Mouse (Mus musculus): ENCODE results near the gene Rad51ap1. TPM values are rescaled to one million over a fixed set of nuclear protein-coding genes. Genes with fewer than 3 reads are reported as not detected.

The Rad51ap1 gene
- polyA plus RNA-seq, 1 experiment from 2014 or later = 5.3 TPM

DNA sequence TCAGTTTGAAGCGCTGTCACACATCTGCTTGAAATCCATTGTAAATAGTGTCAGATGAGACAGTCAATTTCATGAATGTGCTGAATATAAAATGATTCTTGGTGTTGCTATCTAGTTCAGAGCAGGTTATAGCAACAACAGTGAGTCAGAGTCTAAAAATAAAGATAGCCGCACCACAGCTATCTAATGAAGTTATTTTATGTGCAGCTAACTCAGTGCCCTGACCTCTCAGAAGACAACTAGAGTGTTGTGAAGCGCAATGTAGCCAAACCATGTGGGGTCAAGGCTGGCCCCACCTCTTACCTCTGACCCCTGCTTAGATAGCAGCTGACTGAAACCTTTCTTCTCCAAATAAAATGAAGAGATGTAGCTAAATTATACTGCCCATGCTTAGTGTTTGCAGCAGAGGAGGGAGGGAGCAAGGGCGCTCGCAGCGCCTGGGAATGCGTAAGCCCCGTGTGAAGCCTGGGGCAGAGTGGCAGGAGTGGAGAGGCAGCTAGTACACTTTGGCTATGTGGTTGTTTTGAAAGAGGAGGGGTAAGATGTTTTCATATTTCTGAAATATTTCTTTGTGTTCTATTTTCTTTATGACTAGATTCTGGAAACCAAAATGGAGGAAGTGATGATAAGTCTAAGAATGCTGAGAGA lies 22.1 kb upstream of the Rad51ap1 start:
- no peak overlapping the region for H3K4me3 ChIP-seq (ENCODE audit: low read depth, low read length)
- H3K9me3 ChIP-seq (ENCODE audit: low read length) = no peaks in the 10 kb centered on the region
- H3K9ac ChIP-seq (replicated peaks; ENCODE audit: low read depth) = no peak overlapping the region
- H3K27me3 ChIP-seq (replicated peaks; ENCODE audit: insufficient read depth, low read length) = no peaks in the 10 kb centered on the region
- peaks cover 19% of the 10 kb centered on the region for H3K36me3 ChIP-seq (ENCODE audit: insufficient read depth, low read length)
- DNase-seq (ENCODE audit: low spot score) = no peak
- no peak for TF ChIP-seq CTCF (IDR thresholded peaks at IDR 0.05)
- no peak for TF ChIP-seq EP300 (IDR thresholded peaks at IDR 0.05)
- ATAC-seq = no peak
- no peak overlapping the region for H3K27ac ChIP-seq (ENCODE audit: low read length)
- no peaks in the 10 kb centered on the region for H3K4me1 ChIP-seq (ENCODE audit: insufficient read depth, low read depth, low read length)
- WGBS = 90% methylated on average over 8 of the region's 8 CpGs
- no peak overlapping the region for H3K4me2 ChIP-seq (replicated peaks; ENCODE audit: low read depth, low read length)

DNA sequence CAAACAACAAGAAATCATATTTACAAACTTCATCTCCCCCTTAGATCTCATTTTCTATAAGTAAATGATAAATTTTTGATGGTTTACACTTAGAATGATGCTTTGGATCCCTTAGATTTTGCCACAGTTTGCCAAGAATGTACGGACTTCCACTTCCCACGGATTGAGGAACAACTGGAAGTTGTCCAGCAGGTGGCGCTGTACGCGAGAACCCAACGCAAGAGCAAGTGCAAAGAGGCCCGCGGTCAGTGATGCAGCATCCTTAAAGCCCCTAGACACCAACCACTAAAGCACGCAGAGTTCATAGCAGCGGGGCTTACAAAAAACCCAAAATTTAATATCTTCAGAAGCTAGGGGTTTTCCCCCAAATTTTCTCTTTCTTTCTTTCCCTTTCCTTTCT lies 16.3 kb upstream of the Rad51ap1 start:
- no peaks in the 10 kb centered on the region for H3K4me1 ChIP-seq (ENCODE audit: insufficient read depth, low read depth, low read length)
- H3K9ac ChIP-seq (replicated peaks; ENCODE audit: low read depth) = no peak overlapping the region
- ATAC-seq (no peak), DNase-seq (ENCODE audit: low spot score) (peak; percentile 74)
- 9% methylated on average over 10 of the region's 10 CpGs for WGBS
- no peak overlapping the region for H3K27ac ChIP-seq (ENCODE audit: low read length)
- no peak overlapping the region for H3K4me2 ChIP-seq (replicated peaks; ENCODE audit: low read depth, low read length)
- no peak overlapping the region for H3K4me3 ChIP-seq (ENCODE audit: low read depth, low read length)
- TF ChIP-seq EP300 (IDR thresholded peaks at IDR 0.05) (no peak), CTCF (IDR thresholded peaks at IDR 0.05) (peak; percentile 87)
- H3K36me3 ChIP-seq (ENCODE audit: insufficient read depth, low read length) = peaks cover 22% of the 10 kb centered on the region
- H3K9me3 ChIP-seq (ENCODE audit: low read length) = no peaks in the 10 kb centered on the region
- H3K27me3 ChIP-seq (replicated peaks; ENCODE audit: insufficient read depth, low read length) = no peaks in the 10 kb centered on the region

DNA sequence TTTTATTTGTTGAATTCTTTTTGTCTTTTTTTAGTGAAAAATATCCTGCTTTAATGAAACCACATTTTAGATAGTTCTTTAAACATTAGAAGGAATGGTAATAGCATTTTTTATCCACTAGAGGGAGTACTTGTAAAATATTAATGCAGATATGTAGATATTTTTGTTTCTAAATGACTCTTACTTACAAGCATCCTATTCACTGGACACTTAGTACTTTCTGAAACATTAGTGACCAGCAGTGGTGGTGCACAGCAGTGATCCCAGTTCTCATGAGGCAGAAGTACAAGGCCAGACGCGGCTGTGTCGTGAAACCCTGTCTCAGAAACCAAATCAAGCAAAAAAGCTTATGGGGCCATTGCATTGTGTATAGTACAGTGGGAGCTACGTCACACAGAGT lies 8.9 kb upstream of the Rad51ap1 start:
- WGBS = 88% methylated on average over 4 of the region's 4 CpGs
- Histone ChIP-seq H3K27me3 (replicated peaks; ENCODE audit: insufficient read depth, low read length) (no peaks in the 10 kb centered on the region), H3K36me3 (ENCODE audit: insufficient read depth, low read length) (peaks cover 26% of the 10 kb centered on the region), H3K9ac (replicated peaks; ENCODE audit: low read depth) (no peak overlapping the region), H3K4me3 (ENCODE audit: low read depth, low read length) (no peak overlapping the region), H3K9me3 (ENCODE audit: low read length) (no peaks in the 10 kb centered on the region), H3K4me2 (replicated peaks; ENCODE audit: low read depth, low read length) (no peak overlapping the region), H3K4me1 (ENCODE audit: insufficient read depth, low read depth, low read length) (no peaks in the 10 kb centered on the region), H3K27ac (ENCODE audit: low read length) (no peak overlapping the region)
- TF ChIP-seq EP300 (IDR thresholded peaks at IDR 0.05) = no peak
- TF ChIP-seq CTCF (IDR thresholded peaks at IDR 0.05) = peak; percentile 38
- ATAC-seq (no peak), DNase-seq (ENCODE audit: low spot score) (peak; percentile 63)

DNA sequence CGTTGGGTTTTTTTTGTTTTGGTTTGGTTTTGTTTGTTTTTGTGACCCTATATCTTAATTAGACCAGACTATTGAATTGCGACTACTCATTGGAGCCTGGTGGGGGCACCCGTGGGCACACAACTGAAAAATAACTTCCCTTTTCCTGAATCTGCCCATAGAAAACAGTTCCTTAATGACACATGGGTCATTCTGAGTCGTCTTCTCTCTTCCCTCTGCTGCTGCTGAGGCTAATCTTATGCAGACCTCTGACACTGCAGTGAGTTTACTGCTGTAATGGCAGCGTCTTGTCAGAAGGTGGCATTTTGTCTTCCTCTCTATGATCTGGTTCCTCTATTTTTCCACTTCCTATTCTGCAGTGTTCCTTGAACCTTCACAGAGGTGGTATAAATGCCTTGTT lies 1.1 kb upstream of the Rad51ap1 start:
- DNase-seq (ENCODE audit: low spot score) = peak; percentile 54

DNA sequence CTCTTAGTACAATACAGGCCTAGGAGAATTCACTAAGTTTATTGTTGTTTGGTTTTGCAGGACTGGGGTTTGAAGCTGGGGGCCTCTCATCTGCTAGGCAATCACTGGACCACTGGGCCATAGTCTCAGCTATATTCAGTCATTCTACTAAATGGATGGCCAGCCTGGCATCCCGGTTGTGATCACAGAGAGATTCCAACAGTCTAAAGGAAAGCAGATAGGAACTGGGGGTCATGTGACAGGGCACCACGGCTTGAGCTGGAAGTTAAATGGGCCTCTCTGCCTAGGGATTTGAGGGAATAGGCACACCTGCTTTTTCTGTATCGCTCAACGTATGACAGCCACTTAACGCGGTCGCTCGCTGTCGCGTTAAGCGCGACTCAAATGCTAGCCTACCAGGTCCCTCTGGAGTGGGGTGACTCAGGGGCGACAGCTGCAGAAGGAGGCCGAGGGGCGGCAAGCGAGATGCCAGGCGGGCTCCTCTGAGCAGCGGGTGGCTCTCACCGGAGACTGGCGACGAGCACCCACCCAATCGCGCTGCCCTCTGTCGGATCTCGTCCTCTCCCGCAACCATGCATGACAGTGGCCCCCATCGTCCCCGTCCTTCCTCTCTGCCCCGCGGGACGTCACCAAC lies 417 bp downstream of the Rad51ap1 start:
- Histone ChIP-seq H3K4me3 (ENCODE audit: low read depth, low read length) (peak overlapping the region; percentile 47), H3K27me3 (replicated peaks; ENCODE audit: insufficient read depth, low read length) (no peaks in the 10 kb centered on the region), H3K4me1 (ENCODE audit: insufficient read depth, low read depth, low read length) (peaks cover 10% of the 10 kb centered on the region), H3K9ac (replicated peaks; ENCODE audit: low read depth) (no peak overlapping the region), H3K36me3 (ENCODE audit: insufficient read depth, low read length) (0 out of 2 replicates have a peak, but pooled peaks cover under 1% of the 10 kb centered on the region), H3K4me2 (replicated peaks; ENCODE audit: low read depth, low read length) (peak overlapping the region; percentile 77), H3K27ac (ENCODE audit: low read length) (no peak overlapping the region), H3K9me3 (ENCODE audit: low read length) (no peaks in the 10 kb centered on the region)
- WGBS = under 1% methylated on average over 31 of the region's 31 CpGs
- ATAC-seq (no peak), DNase-seq (ENCODE audit: low spot score) (peak; percentile 8)
- TF ChIP-seq CTCF (IDR thresholded peaks at IDR 0.05) (no peak), EP300 (IDR thresholded peaks at IDR 0.05) (no peak)

More for the DNA sequence above, 1.1 kb upstream of the Rad51ap1 start:
- H3K27me3 ChIP-seq (replicated peaks; ENCODE audit: insufficient read depth, low read length) = no peaks in the 10 kb centered on the region
- peak overlapping the region; percentile 51; the same call in 1 of the 2 replicates for H3K9ac ChIP-seq (replicated peaks; ENCODE audit: low read depth)
- H3K9me3 ChIP-seq (ENCODE audit: low read length) = no peaks in the 10 kb centered on the region
- H3K4me1 ChIP-seq (ENCODE audit: insufficient read depth, low read depth, low read length) = peaks cover 10% of the 10 kb centered on the region
- WGBS = 3% methylated on average over 5 of the region's 5 CpGs
- peak overlapping the region; percentile 77 for H3K4me2 ChIP-seq (replicated peaks; ENCODE audit: low read depth, low read length)
- no peak overlapping the region for H3K27ac ChIP-seq (ENCODE audit: low read length)
- H3K4me3 ChIP-seq (ENCODE audit: low read depth, low read length) = peak overlapping the region; percentile 47
- H3K36me3 ChIP-seq (ENCODE audit: insufficient read depth, low read length) = peaks cover 7% of the 10 kb centered on the region
- no peak for ATAC-seq
- TF ChIP-seq EP300 (IDR thresholded peaks at IDR 0.05) (no peak), CTCF (IDR thresholded peaks at IDR 0.05) (peak; percentile 49)

DNA sequence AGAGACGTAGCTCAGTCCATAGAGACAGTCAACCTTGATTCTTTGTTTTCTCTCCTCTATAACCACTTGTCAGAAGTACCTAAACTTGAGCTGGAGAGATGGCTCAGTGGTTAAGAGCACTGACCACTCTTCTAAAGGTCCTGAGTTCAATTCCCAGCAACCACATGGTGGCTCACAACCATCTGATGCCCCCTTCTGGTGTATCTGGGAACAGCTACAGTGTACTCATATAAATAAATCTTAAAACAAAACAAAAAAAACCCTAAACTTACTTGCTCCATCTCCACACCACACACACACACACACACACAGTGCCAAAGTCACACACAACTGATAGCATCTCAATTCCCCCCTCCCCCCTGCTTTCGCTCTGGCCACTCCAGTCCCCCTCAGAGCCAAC lies 1.3 kb downstream of the Rad51ap1 start:
- no peak overlapping the region for H3K4me3 ChIP-seq (ENCODE audit: low read depth, low read length)
- no peak for ATAC-seq
- H3K4me1 ChIP-seq (ENCODE audit: insufficient read depth, low read depth, low read length) = peaks cover 10% of the 10 kb centered on the region
- TF ChIP-seq EP300 (IDR thresholded peaks at IDR 0.05) = no peak
- TF ChIP-seq CTCF (IDR thresholded peaks at IDR 0.05) = peak; percentile 19; the same call in 1 of the 2 replicates
- H3K27me3 ChIP-seq (replicated peaks; ENCODE audit: insufficient read depth, low read length) = no peaks in the 10 kb centered on the region
- WGBS = 75% methylated on average over 2 of the region's 2 CpGs
- DNase-seq (ENCODE audit: low spot score) = no peak
- no peak overlapping the region for H3K27ac ChIP-seq (ENCODE audit: low read length)
- no peaks in the 10 kb centered on the region for H3K36me3 ChIP-seq (ENCODE audit: insufficient read depth, low read length)
- H3K4me2 ChIP-seq (replicated peaks; ENCODE audit: low read depth, low read length) = no peak overlapping the region
- no peak overlapping the region for H3K9ac ChIP-seq (replicated peaks; ENCODE audit: low read depth)
- no peaks in the 10 kb centered on the region for H3K9me3 ChIP-seq (ENCODE audit: low read length)
